Mouse (Mus musculus): ENCODE data around the gene Prm2. TPM values are rescaled to one million over a fixed set of nuclear protein-coding genes. Genes with fewer than 3 reads are reported as not detected.

The Prm2 gene
- polyA plus RNA-seq (2011; ENCODE audit: insufficient read depth, insufficient read length, low replicate concordance, missing spikeins): not detected in 2 replicates

- Histone ChIP-seq H3K27ac (ENCODE audit: control insufficient read depth, insufficient read depth, low read depth, low read length, poor library complexity) (no peak within 1 kb of the TSS), H3K4me3 (replicated peaks; ENCODE audit: control insufficient read depth, low read depth, low read length) (no peak within 1 kb of the TSS), H3K4me1 (ENCODE audit: control insufficient read depth, insufficient read depth, low read length) (no peaks in the 10 kb centered on the region)
- 86% methylated on average over 6 of the region's 6 CpGs for WGBS
- TF ChIP-seq POLR2A (IDR thresholded peaks at IDR 0.05; ENCODE audit: borderline replicate concordance, control insufficient read depth, low read depth, low read length) (no peak), CTCF (IDR thresholded peaks at IDR 0.05; ENCODE audit: control insufficient read depth, insufficient read depth, low read length) (no peak)
These were observed at the start of gene Prm2 for GRCm38 (mm10) chr16:10796034-10796433. Prm2 (minus strand) TSS chr16:10796134.

- no peak for TF ChIP-seq POLR2A (IDR thresholded peaks at IDR 0.05; ENCODE audit: borderline replicate concordance, control insufficient read depth, low read depth, low read length)
- TF ChIP-seq CTCF (IDR thresholded peaks at IDR 0.05; ENCODE audit: control insufficient read depth, insufficient read depth, low read length): no peak
- WGBS: 10% methylated on average over 6 of the region's 6 CpGs
- Histone ChIP-seq H3K4me1 (ENCODE audit: control insufficient read depth, insufficient read depth, low read length) (peaks cover 3% of the 10 kb centered on the region; the same call in 1 of the 2 replicates), H3K4me3 (replicated peaks; ENCODE audit: control insufficient read depth, low read depth, low read length) (no peak overlapping the region), H3K27ac (ENCODE audit: control insufficient read depth, insufficient read depth, low read depth, low read length, poor library complexity) (peak overlapping the region; percentile 27; the same call in 1 of the 2 replicates)
These were observed 48.4 kb upstream of the Prm2 start for GRCm38 (mm10) chr16:10844319-10844670.

GRCm38 (mm10) chr16:10843486-10844318 is 47.8 kb upstream of the Prm2 start:
- H3K4me1 ChIP-seq (ENCODE audit: control insufficient read depth, insufficient read depth, low read length): peaks cover 3% of the 10 kb centered on the region; the same call in 1 of the 2 replicates
- 4% methylated on average over 18 of the region's 18 CpGs for WGBS
- H3K27ac ChIP-seq (ENCODE audit: control insufficient read depth, insufficient read depth, low read depth, low read length, poor library complexity): peak overlapping the region; percentile 67
- peak overlapping the region; percentile 45 for H3K4me3 ChIP-seq (replicated peaks; ENCODE audit: control insufficient read depth, low read depth, low read length)
- no peak for TF ChIP-seq POLR2A (IDR thresholded peaks at IDR 0.05; ENCODE audit: borderline replicate concordance, control insufficient read depth, low read depth, low read length)
- no peak for TF ChIP-seq CTCF (IDR thresholded peaks at IDR 0.05; ENCODE audit: control insufficient read depth, insufficient read depth, low read length)

GRCm38 (mm10) chr16:10842282-10842855 is 46.4 kb upstream of the Prm2 start:
- Histone ChIP-seq H3K27ac (ENCODE audit: control insufficient read depth, insufficient read depth, low read depth, low read length, poor library complexity) (no peak overlapping the region), H3K4me1 (ENCODE audit: control insufficient read depth, insufficient read depth, low read length) (peaks cover 9% of the 10 kb centered on the region), H3K4me3 (replicated peaks; ENCODE audit: control insufficient read depth, low read depth, low read length) (no peak overlapping the region)
- TF ChIP-seq CTCF (IDR thresholded peaks at IDR 0.05; ENCODE audit: control insufficient read depth, insufficient read depth, low read length) (no peak), POLR2A (IDR thresholded peaks at IDR 0.05; ENCODE audit: borderline replicate concordance, control insufficient read depth, low read depth, low read length) (no peak)
- WGBS: 70% methylated on average over 4 of the region's 4 CpGs

GRCm38 (mm10) chr16:10840018-10840417 is 44.1 kb upstream of the Prm2 start:
- WGBS: 66% methylated on average over 14 of the region's 14 CpGs
- TF ChIP-seq CTCF (IDR thresholded peaks at IDR 0.05; ENCODE audit: control insufficient read depth, insufficient read depth, low read length): no peak
- no peak overlapping the region for H3K27ac ChIP-seq (ENCODE audit: control insufficient read depth, insufficient read depth, low read depth, low read length, poor library complexity)

GRCm38 (mm10) chr16:10838487-10839245 is 42.7 kb upstream of the Prm2 start:
- Histone ChIP-seq H3K4me1 (ENCODE audit: control insufficient read depth, insufficient read depth, low read length) (peaks cover 13% of the 10 kb centered on the region), H3K27ac (ENCODE audit: control insufficient read depth, insufficient read depth, low read depth, low read length, poor library complexity) (peak overlapping the region; percentile 64), H3K4me3 (replicated peaks; ENCODE audit: control insufficient read depth, low read depth, low read length) (no peak overlapping the region)
- TF ChIP-seq CTCF (IDR thresholded peaks at IDR 0.05; ENCODE audit: control insufficient read depth, insufficient read depth, low read length) (no peak), POLR2A (IDR thresholded peaks at IDR 0.05; ENCODE audit: borderline replicate concordance, control insufficient read depth, low read depth, low read length) (no peak)
- 23% methylated on average over 10 of the region's 10 CpGs for WGBS

More at GRCm38 (mm10) chr16:10840018-10840417, 44.1 kb upstream of the Prm2 start:
- Histone ChIP-seq H3K4me1 (ENCODE audit: control insufficient read depth, insufficient read depth, low read length) (peaks cover 13% of the 10 kb centered on the region), H3K4me3 (replicated peaks; ENCODE audit: control insufficient read depth, low read depth, low read length) (no peak overlapping the region)

GRCm38 (mm10) chr16:10837903-10838302 is 42.0 kb upstream of the Prm2 start:
- H3K4me1 ChIP-seq (ENCODE audit: control insufficient read depth, insufficient read depth, low read length): peaks cover 11% of the 10 kb centered on the region
- peak overlapping the region; percentile 64 for H3K27ac ChIP-seq (ENCODE audit: control insufficient read depth, insufficient read depth, low read depth, low read length, poor library complexity)
- 18% methylated on average over 1 of the region's 1 CpGs for WGBS
- TF ChIP-seq CTCF (IDR thresholded peaks at IDR 0.05; ENCODE audit: control insufficient read depth, insufficient read depth, low read length) (no peak), POLR2A (IDR thresholded peaks at IDR 0.05; ENCODE audit: borderline replicate concordance, control insufficient read depth, low read depth, low read length) (no peak)
- H3K4me3 ChIP-seq (replicated peaks; ENCODE audit: control insufficient read depth, low read depth, low read length): no peak overlapping the region

- WGBS: 74% methylated on average over 3 of the region's 3 CpGs
- TF ChIP-seq POLR2A (IDR thresholded peaks at IDR 0.05; ENCODE audit: borderline replicate concordance, control insufficient read depth, low read depth, low read length): no peak
- no peak for TF ChIP-seq CTCF (IDR thresholded peaks at IDR 0.05; ENCODE audit: control insufficient read depth, insufficient read depth, low read length)
- Histone ChIP-seq H3K4me3 (replicated peaks; ENCODE audit: control insufficient read depth, low read depth, low read length) (no peak overlapping the region), H3K4me1 (ENCODE audit: control insufficient read depth, insufficient read depth, low read length) (peaks cover 11% of the 10 kb centered on the region), H3K27ac (ENCODE audit: control insufficient read depth, insufficient read depth, low read depth, low read length, poor library complexity) (peak overlapping the region; percentile 64; the same call in 1 of the 2 replicates)
These were observed 41.3 kb upstream of the Prm2 start for GRCm38 (mm10) chr16:10837250-10837649.
